Mouse (Mus musculus): ENCODE measurements around the gene Srgap2.
"Not testable (repeated sequence)": the region's sequence is repeated elsewhere in the genome, so short reads cannot be mapped to it uniquely, and the experiment has no call there.

Gene Srgap2

DNA sequence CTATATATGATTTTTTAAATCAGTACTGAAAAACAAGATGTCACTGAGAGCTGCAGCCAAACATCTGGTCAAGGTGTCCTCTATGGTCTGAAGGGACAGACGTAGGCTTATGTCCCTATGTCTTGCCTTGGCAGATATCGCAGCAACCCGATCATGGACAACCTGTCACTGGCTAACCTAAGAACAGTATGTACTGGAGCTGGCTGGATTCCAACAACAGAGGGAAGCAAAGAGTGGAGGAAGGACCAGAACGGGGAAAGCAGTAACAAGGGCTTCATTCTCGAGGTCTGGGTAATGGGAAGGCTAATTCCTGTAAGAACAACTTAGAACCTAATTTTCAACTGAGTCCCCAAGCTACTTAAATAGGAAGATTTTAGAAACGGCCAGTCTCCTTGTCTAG, 238.2 kb downstream of the Srgap2 start:
- no peak for DNase-seq (ENCODE audit: low read depth)

DNA sequence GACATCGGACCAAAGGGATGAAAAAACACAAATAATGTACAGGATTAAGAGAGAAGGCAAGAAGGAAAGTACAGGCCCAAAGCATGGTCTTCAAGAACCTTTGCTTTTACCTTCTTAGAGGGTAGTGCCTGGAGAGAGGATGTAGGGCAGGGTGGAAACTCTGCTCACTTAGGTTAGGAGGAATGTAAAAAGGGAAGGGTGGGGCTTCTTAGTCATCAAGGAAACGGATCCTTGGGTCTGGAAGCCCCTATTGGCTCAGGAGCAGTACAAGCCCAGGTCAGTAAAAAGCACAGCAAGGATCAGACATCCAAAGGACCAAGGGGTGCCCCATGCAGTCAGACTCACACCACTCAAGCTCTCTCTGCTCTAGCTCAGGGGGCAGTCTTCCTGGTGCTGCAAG, 239.9 kb downstream of the Srgap2 start:
- DNase-seq (ENCODE audit: low read depth), result no peak

DNA sequence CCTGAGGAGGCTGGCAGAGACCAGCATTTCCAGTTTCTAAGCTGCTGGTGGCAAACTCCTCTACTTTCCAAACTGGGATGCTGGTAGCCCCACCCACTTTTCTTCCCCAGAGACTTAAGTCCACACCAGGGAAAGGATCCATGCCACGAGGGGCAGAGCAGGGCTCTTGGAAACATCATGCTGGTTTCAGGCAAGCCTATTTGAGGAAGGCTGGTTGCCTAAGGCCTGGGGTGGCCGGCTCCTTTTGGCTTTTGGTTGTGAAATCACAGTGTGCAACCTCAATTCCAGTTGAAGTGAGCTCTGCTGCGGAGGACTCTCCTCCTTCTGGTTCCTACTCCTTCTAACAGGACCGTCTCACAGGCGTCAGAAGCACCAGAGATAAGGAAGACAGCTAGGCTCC, 240.3 kb downstream of the Srgap2 start:
- DNase-seq (ENCODE audit: low read depth), result peak; percentile 61

DNA sequence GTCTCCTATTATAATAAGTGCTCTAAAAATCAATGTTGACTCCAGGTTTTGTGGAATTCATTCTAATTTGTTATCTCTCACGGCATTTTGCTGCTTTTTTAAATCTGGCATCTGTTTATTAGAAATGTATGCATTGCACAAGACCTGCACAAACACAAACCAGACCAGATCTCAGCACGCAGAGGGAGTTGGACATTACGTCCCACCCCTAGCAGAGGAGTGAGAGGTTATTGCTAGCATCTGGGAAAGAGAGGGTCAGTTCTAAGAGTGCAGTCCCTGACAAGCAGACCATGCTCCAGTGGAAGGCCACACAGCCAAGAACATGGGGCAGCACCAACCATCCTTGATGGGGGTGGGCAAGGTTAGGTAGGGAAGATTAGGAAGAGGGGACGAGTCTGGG, 242.5 kb downstream of the Srgap2 start:
- DNase-seq (ENCODE audit: low read depth), result no peak

DNA sequence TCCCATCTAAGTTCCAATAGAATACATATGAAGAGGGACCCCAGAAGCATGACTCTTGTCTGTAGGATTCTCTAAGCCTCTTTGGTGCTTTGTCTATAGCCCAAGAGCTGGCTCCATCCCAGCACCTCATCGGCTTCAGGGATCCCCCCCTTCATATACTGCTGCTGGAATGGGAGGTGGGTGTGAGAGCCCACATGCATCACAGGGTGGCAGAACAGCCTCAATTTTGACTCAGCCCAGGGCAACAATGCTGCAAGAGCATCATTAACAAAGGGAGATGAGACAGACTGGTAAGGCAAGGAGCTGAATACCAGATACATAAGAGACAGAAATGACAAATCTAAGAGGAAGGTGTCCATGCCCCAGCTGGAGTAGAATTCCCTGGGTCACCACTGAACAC, 243.0 kb downstream of the Srgap2 start:
- DNase-seq (ENCODE audit: low read depth), result no peak

DNA sequence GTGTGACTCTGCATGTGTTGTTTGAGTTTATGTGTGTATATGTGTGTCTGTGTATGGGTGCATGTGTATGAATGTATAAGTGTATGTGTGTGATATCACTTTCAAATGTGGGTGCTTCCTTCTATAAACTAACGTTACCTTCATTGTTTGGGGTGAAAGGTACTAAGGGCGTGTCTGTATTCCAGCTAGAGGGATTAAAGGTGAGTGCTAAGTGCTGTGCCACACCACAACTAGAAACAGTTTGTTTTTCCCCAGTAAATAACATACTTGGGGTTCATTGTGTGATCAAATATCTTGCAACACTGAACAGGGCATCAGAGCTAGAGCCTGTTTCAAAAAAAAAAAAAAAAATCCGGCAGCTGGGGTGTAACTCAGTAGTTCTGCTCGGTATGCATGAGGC, 245.4 kb downstream of the Srgap2 start:
- no peak for DNase-seq (ENCODE audit: low read depth)

DNA sequence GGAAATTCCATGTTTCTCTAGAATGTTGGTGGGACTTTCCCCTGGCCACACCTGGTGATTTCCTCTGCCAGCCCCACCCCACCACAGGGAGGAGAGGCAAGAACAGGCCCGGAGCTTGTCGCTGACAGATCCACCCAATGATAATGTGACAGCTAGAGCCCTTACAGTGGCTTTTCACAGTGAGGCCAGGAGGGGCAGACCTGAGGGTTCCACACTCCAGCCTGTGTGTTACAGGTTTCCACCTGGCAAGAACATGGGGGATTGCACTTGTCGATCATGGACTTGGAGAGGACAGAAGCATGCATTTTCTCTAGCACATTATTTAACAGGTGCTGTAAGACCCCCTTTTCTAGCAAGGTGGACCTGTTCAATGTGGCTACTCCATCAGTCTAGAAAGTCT, 246.9 kb downstream of the Srgap2 start:
- no peak for DNase-seq (ENCODE audit: low read depth)

DNA sequence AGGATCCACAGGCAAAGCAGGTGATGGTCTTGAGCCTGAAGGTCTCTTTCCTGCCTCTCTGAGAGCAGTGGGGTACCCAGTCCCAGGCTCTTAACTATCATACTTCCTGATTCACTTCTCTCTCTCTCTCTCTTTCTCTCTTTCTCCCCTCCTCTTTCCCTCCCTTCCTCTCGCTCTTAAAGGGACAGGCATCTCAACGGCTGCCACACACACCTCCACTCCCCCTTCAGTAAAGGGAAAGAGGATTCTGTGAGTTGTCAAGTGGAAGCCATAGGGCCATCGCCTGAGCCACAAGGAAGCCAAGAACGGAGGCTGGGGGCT, 247.7 kb downstream of the Srgap2 start, which contains the start of gene Ikbke:
TSS of gene Ikbke (minus strand) at position 151 of the 321 bp plus-strand sequence.
- peak; percentile 61 for DNase-seq (ENCODE audit: low read depth)

DNA sequence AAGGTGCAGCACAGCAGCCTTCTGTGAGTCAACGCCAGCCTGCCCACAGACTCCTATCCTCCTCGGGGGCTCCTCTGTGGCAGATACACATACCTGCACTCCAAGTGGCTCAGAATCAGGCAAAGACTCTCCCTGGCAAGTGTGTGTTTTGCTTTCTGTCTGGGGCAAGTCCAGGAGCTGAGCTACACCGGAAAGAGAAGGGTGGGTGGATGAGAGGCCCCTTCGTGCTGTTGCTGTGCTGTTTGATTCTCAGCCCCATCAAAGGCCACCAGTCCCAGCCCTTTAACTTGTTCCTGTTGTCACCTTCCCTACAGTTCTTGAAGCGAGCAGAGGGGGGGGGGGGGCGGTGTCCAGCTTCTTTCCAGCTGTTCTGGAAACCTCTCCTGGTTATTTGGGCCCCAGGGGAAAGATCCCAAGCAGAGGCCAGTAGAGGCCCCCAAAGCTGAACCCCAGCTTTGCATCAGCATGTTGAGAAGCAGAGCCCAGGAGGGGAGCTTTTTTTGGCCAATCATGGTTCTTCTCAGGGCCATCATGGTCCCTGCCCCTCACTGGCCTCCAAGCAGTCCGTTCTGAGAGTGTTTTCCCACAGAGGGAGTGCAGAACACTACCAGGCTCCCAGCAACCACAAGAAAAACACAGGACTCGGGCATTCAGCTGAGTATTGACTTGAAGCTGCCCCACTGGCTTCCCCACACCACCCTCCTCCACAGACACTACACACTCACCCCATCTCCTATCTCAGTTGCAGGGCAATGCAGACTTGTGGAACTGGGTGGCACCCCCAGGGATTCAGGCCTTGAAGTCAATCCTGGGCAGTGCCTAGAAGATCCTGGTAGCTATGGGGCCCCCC, 248.3 kb downstream of the Srgap2 start:
- peak; percentile 45 for DNase-seq (ENCODE audit: low read depth)

DNA sequence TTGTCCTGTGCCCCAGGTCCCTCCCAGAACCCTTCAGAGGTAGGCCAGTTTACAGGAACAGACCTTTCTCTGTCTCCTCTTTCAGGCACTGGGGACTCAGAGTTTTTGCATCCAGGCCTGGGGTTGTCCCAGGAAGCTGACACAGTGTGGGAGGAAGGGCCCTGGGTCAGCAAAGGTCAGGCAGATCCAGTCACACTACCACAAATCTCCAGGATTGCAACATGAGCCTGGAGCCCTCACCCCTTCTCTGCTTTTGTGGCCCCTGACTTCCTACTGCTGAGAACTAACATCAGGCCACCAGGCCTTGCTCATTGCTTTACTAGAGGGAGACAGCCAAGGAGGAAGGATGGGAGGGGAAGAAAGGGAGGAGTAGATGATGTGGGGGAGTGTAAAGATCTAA, 250.3 kb downstream of the Srgap2 start:
- no peak for DNase-seq (ENCODE audit: low read depth)

DNA sequence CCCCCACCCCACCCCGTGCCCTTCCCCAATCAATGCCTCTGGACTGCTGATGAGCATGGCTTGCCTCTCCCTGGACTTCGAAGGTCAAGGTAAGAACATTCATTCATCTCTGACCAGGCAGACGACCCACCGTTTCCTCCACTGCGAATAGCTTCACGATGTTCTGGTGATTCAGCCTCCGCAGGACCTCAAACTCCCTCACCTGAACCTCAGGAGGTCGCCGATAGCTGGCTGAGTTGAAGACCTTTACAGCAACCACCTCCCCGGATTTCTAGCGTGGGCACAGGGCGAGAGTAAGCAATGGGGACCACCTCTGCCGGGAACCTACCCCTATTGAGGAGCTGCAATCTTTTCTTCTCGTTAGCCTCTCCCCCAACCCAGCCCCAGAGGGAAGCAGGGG, 251.6 kb downstream of the Srgap2 start:
- DNase-seq (ENCODE audit: low read depth), result no peak

DNA sequence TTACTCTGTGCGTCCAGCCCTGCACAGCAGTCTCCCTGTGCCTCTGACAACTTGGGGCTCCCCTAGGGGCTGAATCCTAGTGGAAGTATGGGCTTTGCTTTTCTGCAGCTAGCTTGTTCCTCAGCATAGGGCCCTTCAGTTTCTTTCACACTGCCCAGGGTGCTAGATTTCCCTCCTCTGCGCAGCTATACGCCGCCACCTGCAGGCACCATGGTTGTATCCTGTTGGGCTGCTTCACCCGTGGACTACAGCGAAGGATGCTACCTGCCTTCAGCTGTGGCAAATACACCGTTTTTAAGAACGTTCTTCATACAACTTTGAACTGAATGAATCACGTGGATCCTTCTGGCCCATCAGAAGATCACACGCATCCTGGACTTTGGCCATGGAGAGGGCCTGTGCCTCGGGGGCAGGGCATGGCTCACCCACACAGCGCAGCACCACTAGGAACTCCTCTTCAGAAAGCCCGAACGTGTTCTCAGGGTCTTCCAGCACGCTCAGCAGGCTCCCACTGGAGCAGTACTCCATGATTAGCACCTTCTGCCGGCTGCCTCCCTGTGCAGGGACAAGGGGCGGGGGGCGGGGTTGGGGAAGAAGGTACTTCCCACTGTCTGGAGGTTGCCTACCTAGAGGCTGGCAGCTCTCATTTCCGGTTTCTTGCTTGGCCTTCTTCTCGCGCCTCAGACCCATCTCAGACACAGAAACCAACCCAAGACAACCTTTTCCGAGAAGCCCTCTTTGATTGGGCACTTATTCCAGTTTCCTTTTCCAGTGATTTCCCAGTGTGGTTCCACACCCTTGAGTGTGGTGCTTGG, 252.2 kb downstream of the Srgap2 start:
- DNase-seq (ENCODE audit: low read depth), result no peak

DNA sequence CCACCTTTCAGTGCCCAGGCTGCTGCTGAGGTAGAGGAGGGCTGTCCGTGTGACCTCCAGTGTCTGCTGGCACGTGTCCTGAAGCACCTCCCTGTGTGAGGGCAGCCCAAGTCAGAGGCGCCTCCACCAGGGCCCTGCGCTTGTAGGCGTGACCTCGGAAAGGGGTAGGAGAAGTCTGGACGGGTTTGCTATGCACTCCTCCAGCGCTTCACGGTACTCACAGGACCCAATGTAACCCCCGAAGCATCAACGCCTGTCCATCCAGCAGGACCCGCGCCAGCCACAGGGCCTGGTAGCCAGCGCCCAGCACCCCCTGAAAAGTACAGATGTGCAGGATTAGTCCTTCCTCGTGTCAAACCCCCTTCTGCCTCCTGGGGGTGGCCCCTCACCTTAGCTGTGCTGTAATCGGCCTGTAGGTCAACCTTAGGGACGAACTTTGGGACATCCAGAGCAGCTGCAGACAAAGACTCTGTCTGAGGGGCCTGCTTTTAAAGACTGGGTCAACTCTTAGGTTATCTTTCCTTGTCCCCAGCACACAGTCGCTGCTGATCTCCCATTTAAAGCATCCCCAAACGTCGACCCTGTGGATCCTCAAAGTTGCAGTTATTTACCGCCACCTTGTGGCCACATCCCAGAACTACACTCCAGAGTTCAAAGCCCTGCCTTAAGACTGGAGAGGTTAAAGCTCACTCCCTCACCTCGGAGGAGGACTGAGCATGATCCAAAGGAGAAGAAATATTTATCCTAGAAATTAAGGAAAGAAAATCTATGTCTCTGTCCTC, 257.2 kb downstream of the Srgap2 start:
- DNase-seq (ENCODE audit: low read depth), result peak; percentile 87

DNA sequence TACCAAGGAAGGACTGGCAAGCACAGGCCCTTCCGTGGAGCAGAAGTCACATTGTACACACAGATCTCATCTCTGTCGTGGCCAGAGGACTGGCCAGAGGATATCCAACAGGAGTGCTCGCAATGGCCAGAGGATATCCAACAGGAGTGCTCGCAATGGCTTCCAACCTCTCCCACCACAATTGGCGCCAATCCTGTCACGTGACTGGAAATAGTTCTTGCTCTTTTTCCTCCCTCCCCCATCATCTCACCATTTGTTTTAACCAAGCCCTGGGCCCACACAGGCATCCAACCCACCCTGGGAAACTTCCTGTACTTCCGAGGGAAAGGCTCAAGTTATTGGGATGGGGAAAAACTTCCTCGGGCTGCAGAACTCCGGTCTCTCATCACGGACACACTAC, 258.4 kb downstream of the Srgap2 start:
- DNase-seq (ENCODE audit: low read depth), result no peak

DNA sequence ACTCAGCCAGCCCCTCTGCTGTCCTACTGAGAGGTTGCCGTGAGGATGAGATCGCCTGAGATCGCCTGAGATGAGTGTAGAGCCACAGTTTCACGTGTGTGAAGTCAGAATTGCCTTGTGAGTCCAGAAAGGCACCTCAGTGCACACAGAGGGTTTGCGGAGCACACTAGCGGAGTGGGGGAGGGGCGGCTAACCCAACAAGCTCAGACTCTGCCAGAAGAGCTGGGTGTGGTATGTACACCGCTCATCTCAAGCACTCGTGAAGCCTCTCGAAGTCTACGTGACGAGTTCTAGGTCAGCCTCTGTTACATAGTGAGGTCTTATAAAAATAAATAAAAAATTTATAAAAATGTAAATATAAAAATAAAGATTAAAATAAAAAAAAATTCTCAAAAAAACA, 263.2 kb downstream of the Srgap2 start:
- no peak for DNase-seq (ENCODE audit: low read depth)

DNA sequence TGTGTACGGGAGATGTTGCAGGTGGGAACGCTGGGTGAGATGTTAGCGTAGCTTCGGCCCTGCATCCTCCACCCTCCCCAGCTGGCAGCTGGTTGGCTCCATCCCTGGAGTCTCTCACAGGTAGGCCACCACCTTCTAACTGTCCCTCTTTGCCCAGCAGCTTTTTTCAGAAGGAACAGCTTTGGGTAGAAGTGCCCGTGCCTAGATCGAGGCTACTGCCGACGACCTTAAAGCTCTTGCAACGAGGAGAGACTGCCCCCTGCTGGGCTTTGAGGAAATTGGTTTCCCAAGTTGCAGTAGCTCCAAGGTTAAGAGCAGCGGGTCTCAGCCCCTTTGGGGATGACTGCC, 266.9 kb downstream of the Srgap2 start:
- peak; percentile 88 for DNase-seq (ENCODE audit: low read depth)

DNA sequence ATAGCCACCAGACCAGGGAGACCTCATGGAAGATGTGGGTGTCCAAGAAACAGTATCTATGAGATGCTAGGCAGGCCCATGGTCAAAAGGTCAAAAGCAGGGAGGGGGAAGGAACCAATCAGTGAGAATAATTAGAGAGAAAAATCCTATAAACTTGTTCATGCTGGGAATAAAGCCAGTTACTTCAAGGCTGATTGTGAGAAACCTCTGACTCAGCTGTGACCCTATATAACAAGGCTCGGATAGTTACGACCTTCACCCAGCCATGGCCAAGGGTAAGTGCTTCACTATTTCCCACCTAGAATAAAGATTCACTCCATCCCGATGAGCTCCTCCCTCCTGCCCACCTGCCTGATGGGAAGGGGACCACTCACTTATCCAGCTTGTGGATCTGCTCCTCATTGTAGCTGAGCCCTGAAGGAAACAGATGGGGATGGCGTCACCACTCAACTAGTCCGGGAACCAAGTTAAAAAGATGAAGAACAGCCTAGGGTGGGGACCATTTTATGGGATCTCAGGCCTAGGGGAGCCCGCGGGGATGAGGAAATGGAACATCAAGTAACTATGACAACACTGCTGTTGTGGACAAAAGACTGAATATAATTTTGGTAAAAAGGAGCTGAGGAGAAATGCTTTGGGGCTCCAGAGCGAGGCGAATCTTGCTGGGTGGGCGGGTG, 267.4 kb downstream of the Srgap2 start:
- no peak for DNase-seq (ENCODE audit: low read depth)

DNA sequence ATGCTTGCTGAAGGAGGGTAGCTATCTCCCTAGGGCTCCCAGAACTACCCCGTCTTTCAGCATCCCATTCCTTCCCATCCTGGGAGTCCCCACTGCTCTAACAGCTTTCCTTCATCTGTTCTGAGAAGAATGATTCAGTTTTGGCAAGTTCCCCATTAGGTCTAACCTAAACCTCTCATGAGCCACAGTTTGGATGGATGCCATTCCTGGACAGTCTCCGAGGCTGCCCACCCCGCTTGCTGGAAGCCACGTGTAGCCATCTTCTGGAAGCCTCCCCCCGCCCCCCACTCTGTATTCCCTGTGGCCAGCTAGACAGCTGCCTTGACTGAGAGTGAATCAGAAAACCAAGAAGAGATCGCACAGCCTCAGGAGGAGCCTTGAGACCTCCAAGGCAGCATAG, 269.9 kb downstream of the Srgap2 start:
- peak; percentile 86 for DNase-seq (ENCODE audit: low read depth)

DNA sequence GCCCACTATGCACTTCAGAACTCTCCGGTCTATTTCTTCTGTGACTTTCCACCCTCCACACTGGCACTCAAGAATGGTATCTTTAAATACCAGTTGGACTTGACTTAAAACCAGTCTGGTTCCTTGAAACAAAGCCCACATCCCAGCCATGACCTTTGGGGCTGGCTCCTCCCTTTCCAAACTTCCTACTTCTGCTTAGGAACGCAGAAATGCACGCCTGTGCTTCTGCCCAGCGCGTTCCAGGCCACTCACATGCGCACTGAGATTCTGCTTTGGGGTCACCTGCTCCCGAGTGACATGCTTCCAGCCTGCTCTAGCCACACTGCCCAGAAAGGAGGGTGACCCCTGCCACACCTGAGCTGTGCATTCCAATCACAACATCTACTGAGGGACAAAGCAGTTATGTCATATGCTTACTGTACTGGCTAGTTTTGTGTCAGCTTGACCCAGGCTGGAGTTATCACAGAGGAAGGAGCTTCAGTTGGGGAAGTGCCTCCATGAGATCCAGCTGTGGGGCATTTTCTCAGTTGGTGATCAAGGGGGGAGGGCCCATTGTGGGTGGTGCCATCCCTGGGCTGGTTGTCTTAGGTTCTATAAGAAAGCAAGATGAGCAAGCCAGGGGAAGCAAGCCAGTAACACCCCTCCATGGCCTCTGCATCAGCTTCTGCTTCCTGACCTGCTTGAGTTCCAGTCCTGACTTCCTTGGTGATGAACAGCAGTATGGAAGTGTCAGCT, 274.5 kb downstream of the Srgap2 start:
- not testable (repeated sequence) for DNase-seq (ENCODE audit: low read depth)

DNA sequence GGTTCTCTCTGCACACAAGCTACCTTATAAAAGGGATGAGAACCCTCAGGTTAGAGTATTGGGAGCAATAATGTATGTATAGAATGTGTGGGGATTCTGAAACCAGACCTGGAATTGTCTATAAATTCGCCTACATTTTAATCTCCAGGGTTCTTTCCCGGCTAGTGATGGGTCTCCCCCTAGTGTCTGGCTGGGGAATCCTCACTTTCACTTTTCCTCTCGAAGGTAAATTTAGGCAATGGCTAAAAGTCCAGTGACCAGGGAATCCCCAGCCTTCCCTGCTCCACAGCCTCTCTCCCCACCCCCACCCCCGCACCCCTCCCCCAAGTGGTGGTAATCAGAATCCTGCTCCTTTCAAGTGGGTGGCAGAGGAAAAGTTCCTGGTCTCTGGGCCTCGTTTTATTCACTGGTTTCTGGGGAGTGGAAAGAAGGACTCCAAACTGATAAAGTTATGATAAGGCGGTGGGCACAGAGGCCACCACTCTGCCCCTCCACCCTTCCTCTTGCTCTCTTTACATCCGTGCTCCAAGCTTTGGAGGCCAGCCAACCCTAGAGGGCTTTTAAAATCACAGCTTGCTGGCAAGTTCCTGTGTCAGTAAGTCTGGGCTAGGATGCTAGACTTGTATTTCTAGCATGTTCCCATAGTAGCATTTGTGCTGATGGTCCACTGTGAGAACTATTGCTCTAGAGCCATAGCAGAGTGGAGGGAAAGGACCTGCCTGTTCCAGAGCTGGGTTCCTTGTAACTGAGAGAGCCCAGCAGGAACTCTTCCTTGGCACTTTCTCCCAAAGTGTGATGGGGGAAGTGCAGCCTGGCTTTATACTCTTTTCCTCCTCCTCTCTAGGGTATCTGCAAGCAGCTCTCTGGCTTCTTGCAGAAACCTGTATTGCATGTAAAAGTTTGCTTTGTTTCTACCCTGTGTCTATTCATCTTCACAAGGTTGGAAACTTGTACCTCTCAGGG, 280.4 kb downstream of the Srgap2 start:
- DNase-seq (ENCODE audit: low read depth), result peak; percentile 85

Measured in NIH3T3 (cell line).